Mouse (Mus musculus) intestine, postnatal 0 days (tissue): ENCODE results near the gene Zfp612. TPM values are rescaled to one million over a fixed set of nuclear protein-coding genes. Genes with fewer than 3 reads are reported as not detected.

Source experiments
- ATAC-seq: fragments of 200-750 bp; cut with Nextera tagmentation; 2 replicates; pipeline ENCODE4 v1.8.0; 2017; ENCODE audit warnings: mild to moderate bottlenecking, moderate TSS enrichment, moderate library complexity
- H3K27ac ChIP-seq: fragments of 300-500 bp; sonication (generic); 2 replicates; pipeline ENCODE4 v1.5.1; 2014; ENCODE audit warnings: mild to moderate bottlenecking, low read depth, low read length, moderate library complexity
- H3K27me3 ChIP-seq: fragments of 300-500 bp; sonication (generic); replicated peaks from 2 replicates; pipeline ENCODE4 v1.6.1; 2014; ENCODE audit warnings: low read length, mixed read lengths; ENCODE audit not compliant: control insufficient read depth, insufficient read depth
- H3K36me3 ChIP-seq: fragments of 300-500 bp; sonication (generic); 2 replicates; pipeline ENCODE4 v1.6.1; 2014; ENCODE audit warnings: mild to moderate bottlenecking, moderate library complexity; ENCODE audit not compliant: control insufficient read depth, insufficient read depth
- H3K4me1 ChIP-seq: fragments of 300-500 bp; sonication (generic); replicated peaks from 2 replicates; pipeline ENCODE4 v1.6.1; 2014; ENCODE audit warnings: antibody characterized with exemption, low read length, mixed read lengths; ENCODE audit not compliant: control insufficient read depth, insufficient read depth
- H3K4me2 ChIP-seq: fragments of 300-500 bp; sonication (generic); replicated peaks from 2 replicates; pipeline ENCODE4 v1.6.1; 2014; ENCODE audit warnings: low read depth, mild to moderate bottlenecking, moderate library complexity
- H3K4me3 ChIP-seq: fragments of 300-500 bp; sonication (generic); 2 replicates; pipeline ENCODE4 v1.5.1; 2014; ENCODE audit warnings: low read depth, low read length
- H3K9ac ChIP-seq: fragments of 300-500 bp; sonication (generic); 2 replicates; pipeline ENCODE4 v1.6.1; 2014; ENCODE audit warnings: mild to moderate bottlenecking, low read depth, low read length
- H3K9me3 ChIP-seq: fragments of 300-500 bp; sonication (generic); 2 replicates; pipeline ENCODE4 v1.6.1; 2016; ENCODE audit warnings: mixed run types; ENCODE audit not compliant: control insufficient read depth
- CTCF ChIP-seq: sonication (generic); IDR thresholded peaks from 2 replicates; pipeline ENCODE4 v1.5.1; 2016; ENCODE audit warnings: low read depth, mild to moderate bottlenecking, control low read depth, antibody characterized with exemption, moderate library complexity
- WGBS: fragments of 180-500 bp; shearing (Covaris S2); extraction: QIAGEN DNeasy Blood & Tissue Kit; methylation state at CpG from one replicate; pipeline ENCODE4 v1.1.7; 2014; 5-methylcytosine and 5-hydroxymethylcytosine counted together
- polyA plus RNA-seq: library from polyadenylated mRNA; unstranded; fragments of >200 nt; fragmentation: Nextera tagmentation; extraction: Ambion mirVana; gene quantifications from 2 replicates; pipeline ENCODE4 v1.2.1, GENCODE M21; 2015

Gene Zfp612
- polyA plus RNA-seq, 1 experiment from 2014 or later, result 2.4 TPM

DNA sequence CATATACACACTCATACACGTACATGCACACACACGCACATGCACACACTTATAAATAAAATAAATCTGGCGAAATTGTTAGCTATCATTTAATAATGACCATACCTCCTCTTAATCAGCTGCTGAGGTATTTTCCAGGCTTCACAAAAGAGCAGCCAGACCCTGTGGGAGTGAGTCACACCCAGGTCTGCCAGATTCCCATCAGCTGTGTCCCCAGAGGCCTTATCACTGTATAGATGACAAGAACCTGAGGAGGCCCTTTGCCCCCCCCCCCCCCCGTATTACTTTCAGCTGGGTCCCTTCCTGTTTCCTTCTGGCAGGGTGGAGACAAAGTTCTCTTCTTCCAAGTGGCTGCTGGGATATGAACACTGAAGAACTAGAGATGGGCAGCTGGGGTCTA lies 39.0 kb upstream of the Zfp612 start:
- 0 out of 2 replicates have a peak overlapping the region, but pooled peaks have one; percentile 15 for H3K27ac ChIP-seq
- no peak overlapping the region for H3K4me3 ChIP-seq
- no peak overlapping the region for H3K9ac ChIP-seq
- whole genome bisulfite sequencing, result 55% methylated on average over 4 of the region's 4 CpGs
- H3K27me3 ChIP-seq, result no peaks in the 10 kb centered on the region
- H3K4me2 ChIP-seq, result no peak overlapping the region
- peaks cover 3% of the 10 kb centered on the region; the same call in 1 of the 2 replicates for H3K4me1 ChIP-seq
- H3K9me3 ChIP-seq, result peaks cover 3% of the 10 kb centered on the region; the same call in 1 of the 2 replicates
- ATAC-seq, result 0 out of 2 replicates have a peak, but pooled peaks have one; percentile 31
- H3K36me3 ChIP-seq, result no peaks in the 10 kb centered on the region
- TF ChIP-seq CTCF, result no peak

DNA sequence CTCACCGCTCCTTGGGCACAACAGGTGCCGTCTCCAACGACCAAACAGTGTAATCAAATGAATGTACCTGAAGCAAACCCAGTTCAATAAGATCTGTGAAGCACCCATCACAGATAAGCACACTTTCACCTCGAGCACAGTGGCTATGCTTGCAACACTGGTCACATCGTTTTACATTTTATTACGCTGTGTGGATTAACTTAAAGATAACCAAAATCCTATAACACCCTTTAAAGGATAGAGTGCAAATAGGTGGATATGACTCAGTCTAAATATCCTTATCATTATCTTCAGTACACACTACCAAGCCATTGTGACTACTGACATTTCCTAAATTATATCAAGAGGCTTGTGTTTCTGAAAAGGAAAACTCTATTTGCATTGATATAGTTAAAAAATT lies 28.3 kb upstream of the Zfp612 start:
- no peak for TF ChIP-seq CTCF
- 37% methylated on average over 6 of the region's 6 CpGs for WGBS

DNA sequence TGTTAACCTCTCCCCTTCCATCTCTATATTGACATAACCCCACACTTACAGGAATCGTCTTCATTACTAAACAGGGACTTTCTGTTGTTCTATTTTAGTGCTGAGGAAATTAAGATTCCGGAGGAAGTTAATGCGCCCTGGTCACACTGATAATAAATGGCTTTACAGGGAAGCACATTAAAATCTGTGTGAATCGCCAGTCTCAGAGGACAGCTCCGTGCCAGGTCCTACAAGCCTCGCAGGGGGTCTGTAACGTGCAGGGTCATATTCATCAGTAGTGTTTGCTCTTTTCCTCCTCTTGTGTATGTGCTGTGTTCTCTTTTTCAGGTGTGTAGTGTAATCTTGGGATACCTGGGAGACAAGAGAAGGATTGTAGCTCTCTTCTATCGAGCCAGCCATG lies 21.3 kb upstream of the Zfp612 start:
- H3K27me3 ChIP-seq, result no peaks in the 10 kb centered on the region
- H3K4me1 ChIP-seq, result no peaks in the 10 kb centered on the region
- H3K4me2 ChIP-seq, result no peak overlapping the region
- H3K9me3 ChIP-seq, result 0 out of 2 replicates have a peak, but pooled peaks cover 3% of the 10 kb centered on the region
- H3K36me3 ChIP-seq, result no peaks in the 10 kb centered on the region
- H3K27ac ChIP-seq, result no peak overlapping the region
- H3K4me3 ChIP-seq, result no peak overlapping the region
- no peak for ATAC-seq
- no peak for TF ChIP-seq CTCF
- no peak overlapping the region for H3K9ac ChIP-seq
- 73% methylated on average over 8 of the region's 8 CpGs for WGBS

More for the DNA sequence above, 28.3 kb upstream of the Zfp612 start:
- Histone ChIP-seq H3K4me3 (no peak overlapping the region), H3K27ac (no peak overlapping the region), H3K9ac (no peak overlapping the region), H3K9me3 (no peaks in the 10 kb centered on the region), H3K4me1 (no peaks in the 10 kb centered on the region), H3K36me3 (no peaks in the 10 kb centered on the region), H3K27me3 (peaks cover 5% of the 10 kb centered on the region; the same call in 1 of the 2 replicates), H3K4me2 (no peak overlapping the region)
- no peak for ATAC-seq

DNA sequence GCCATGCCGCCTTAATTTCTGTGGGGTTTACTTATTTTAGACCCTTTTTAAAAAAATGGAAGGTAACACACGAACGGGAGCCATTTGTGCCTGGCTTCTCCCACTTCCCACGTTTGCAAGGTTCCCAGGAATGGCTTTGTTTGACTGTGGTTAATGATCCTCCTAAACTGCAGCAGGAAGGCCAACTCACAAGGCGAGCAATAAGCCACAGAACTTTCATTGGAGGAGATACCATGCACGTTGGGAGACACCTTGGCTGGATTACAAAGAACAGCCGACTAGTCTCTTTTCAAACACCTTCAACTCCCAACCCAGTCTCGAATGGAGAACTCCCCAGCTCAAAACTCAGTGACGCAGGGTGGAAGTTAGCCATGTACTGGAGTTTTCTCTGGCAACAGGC lies 15.4 kb upstream of the Zfp612 start:
- Histone ChIP-seq H3K4me3 (no peak overlapping the region), H3K4me2 (no peak overlapping the region), H3K9me3 (0 out of 2 replicates have a peak, but pooled peaks cover 3% of the 10 kb centered on the region), H3K4me1 (no peaks in the 10 kb centered on the region), H3K27ac (no peak overlapping the region), H3K36me3 (no peaks in the 10 kb centered on the region), H3K27me3 (no peaks in the 10 kb centered on the region), H3K9ac (no peak overlapping the region)
- WGBS, result 41% methylated on average over 9 of the region's 9 CpGs
- ATAC-seq, result no peak
- TF ChIP-seq CTCF, result no peak

DNA sequence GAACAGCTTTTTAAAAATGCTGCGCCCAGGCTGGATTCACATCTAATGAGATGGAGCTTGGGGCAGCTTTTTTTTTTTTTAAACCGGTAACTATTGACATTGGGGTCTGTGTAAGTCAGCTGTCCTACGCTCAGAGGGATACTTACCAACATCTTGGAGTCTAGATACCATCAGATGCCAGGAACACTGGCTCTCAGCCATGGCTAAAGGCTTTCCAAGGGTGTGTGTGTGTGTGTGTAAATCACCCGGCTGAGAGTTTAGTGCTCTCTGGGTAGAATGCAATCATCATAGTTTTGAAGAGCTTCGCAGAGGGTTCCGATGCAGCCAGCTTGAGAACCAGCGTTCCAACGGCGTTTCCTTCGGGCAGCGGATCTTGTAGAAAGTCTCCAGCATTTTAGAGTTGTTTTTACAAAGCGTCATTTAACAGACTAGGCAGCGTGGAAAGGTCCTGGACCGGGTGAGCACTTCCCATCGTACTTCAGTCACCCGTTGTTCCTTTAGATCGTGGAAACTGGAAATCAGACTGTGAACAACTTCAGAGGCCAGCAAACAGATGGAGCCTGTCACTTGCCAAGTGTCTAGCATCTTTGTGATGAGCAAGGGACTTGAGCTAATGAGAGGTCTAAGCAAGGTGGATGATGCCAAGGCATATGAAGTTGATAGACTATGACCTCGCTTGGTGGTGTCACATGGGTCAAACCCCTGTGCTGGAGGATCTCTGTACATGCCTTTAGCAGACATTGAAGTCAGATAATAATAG lies 14.8 kb upstream of the Zfp612 start:
- no peak for TF ChIP-seq CTCF
- Histone ChIP-seq H3K9me3 (0 out of 2 replicates have a peak, but pooled peaks cover 3% of the 10 kb centered on the region), H3K9ac (no peak overlapping the region), H3K27ac (no peak overlapping the region), H3K4me1 (no peaks in the 10 kb centered on the region), H3K4me3 (no peak overlapping the region), H3K4me2 (no peak overlapping the region), H3K36me3 (no peaks in the 10 kb centered on the region), H3K27me3 (no peaks in the 10 kb centered on the region)
- ATAC-seq, result no peak
- WGBS, result 91% methylated on average over 18 of the region's 18 CpGs

DNA sequence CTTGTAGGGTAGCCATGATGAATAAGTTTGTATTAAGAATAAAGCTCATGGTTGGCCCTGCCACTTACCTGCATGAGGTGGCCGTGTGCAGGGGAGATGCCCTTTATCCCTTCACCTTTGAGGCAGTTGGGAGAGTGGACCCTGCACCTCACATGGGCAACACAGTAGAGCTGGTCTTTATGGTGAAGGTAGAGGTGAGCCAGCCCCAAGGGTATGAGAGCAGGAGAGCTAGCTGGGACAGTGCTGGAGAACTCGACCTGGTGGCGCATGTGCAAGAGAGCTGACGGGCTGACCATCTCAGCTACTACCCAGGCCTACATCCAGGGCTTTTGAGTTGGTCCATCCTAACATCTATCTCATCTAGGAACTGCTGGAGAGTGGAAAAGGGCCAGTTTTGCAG lies 13.9 kb upstream of the Zfp612 start:
- Histone ChIP-seq H3K4me1 (no peaks in the 10 kb centered on the region), H3K9ac (no peak overlapping the region), H3K4me3 (no peak overlapping the region), H3K36me3 (no peaks in the 10 kb centered on the region), H3K4me2 (no peak overlapping the region), H3K27ac (no peak overlapping the region), H3K9me3 (0 out of 2 replicates have a peak, but pooled peaks cover 3% of the 10 kb centered on the region), H3K27me3 (no peaks in the 10 kb centered on the region; the same call in 1 of the 2 replicates)
- no peak for TF ChIP-seq CTCF
- no peak for ATAC-seq
- 89% methylated on average over 4 of the region's 4 CpGs for WGBS
